Mouse (Mus musculus) C2C12 (cell line): ENCODE data around the gene Ubox5. TPM values are rescaled to one million over a fixed set of nuclear protein-coding genes. Genes with fewer than 3 reads are reported as not detected.

Source experiments
- H3K27me3 ChIP-seq: one replicate; pipeline ENCODE4 v1.6.1; 2011; ENCODE audit not compliant: control insufficient read depth, insufficient read depth, insufficient read length
- H3K36me3 ChIP-seq: one replicate; pipeline ENCODE4 v1.6.1; 2011; ENCODE audit not compliant: control insufficient read depth, insufficient read depth
- H3K4me3 ChIP-seq: one replicate; pipeline ENCODE4 v1.5.1; 2011; ENCODE audit warnings: mild to moderate bottlenecking, control low read depth; ENCODE audit not compliant: poor library complexity, insufficient read depth, severe bottlenecking
- H3K79me2 ChIP-seq: one replicate; pipeline ENCODE4 v1.6.1; 2011; ENCODE audit not compliant: control insufficient read depth, insufficient read depth
- H3K79me3 ChIP-seq: one replicate; pipeline ENCODE4 v1.6.1; 2011; ENCODE audit warnings: low read depth, control low read depth
- H3ac ChIP-seq: one replicate; pipeline ENCODE3; 2011; ENCODE audit warnings: low read depth; ENCODE audit not compliant: control insufficient read depth, insufficient read length
- CEBPB ChIP-seq: IDR thresholded peaks from one replicate; pipeline ENCODE4 v1.6.1; 2011; ENCODE audit warnings: low read depth, mild to moderate bottlenecking, control low read depth, moderate library complexity
- CTCF ChIP-seq: IDR thresholded peaks from one replicate; pipeline ENCODE4 v1.5.1; 2011; ENCODE audit not compliant: control insufficient read depth, insufficient read depth, insufficient read length
- FOSL1 ChIP-seq: IDR thresholded peaks from one replicate; pipeline ENCODE4 v1.8.0; 2011; ENCODE audit warnings: mild to moderate bottlenecking, low read length; ENCODE audit not compliant: poor library complexity, insufficient read depth, severe bottlenecking
- MAX ChIP-seq: IDR thresholded peaks from one replicate; pipeline ENCODE4 v1.6.1; 2011; ENCODE audit warnings: mild to moderate bottlenecking, control low read depth
- MYOD1 ChIP-seq: IDR thresholded peaks from one replicate; pipeline ENCODE4 v1.6.1; 2011; ENCODE audit warnings: low read depth; ENCODE audit not compliant: control insufficient read depth, insufficient read length
- MYOG ChIP-seq: IDR thresholded peaks from one replicate; pipeline ENCODE4 v1.6.1; 2011; ENCODE audit not compliant: control insufficient read depth, insufficient read length; ENCODE audit errors: extremely low read depth
- USF1 ChIP-seq: IDR thresholded peaks from one replicate; pipeline ENCODE4 v1.6.1; 2011; ENCODE audit warnings: low read depth, mild to moderate bottlenecking, control low read depth, moderate library complexity
- polyA plus RNA-seq: library from polyadenylated mRNA; unstranded; fragments of >200 nt; fragmentation: generic; extraction: Trizol; gene quantifications from one replicate; pipeline ENCODE4 v1.2.1, GENCODE M21; 2012; ENCODE audit warnings: missing spikeins

Gene Ubox5
- polyA plus RNA-seq, 1 experiment = 5.2 TPM

DNA sequence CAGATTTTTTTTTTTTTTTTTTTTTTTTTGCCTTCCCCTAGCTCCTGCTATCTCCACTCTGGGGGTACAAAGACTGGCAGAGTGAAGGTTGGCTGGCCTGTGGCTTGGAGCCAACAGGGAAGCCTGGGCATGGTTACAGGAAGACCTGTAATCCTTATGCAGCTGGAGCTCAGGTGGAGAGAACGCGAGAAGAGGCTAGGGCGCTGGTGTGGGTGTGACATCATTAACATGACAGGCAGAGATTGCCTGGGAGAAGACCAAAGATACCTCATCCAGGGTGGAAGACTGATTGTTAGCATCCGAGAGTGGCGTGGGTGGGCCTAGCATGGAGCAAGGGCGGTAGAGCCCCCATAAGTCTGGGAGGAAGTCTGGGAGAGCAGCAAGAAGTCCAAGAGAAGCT lies 9.4 kb upstream of the Ubox5 start:
- Histone ChIP-seq H3K79me2 (no peaks in the 10 kb centered on the region), H3K79me3 (no peaks in the 10 kb centered on the region), H3ac (no peak overlapping the region), H3K4me3 (no peak overlapping the region), H3K27me3 (no peaks in the 10 kb centered on the region), H3K36me3 (no peaks in the 10 kb centered on the region)
- TF ChIP-seq USF1 (no peak), CTCF (no peak), FOSL1 (no peak), MYOD1 (no peak), MYOG (no peak), MAX (no peak), CEBPB (no peak)

DNA sequence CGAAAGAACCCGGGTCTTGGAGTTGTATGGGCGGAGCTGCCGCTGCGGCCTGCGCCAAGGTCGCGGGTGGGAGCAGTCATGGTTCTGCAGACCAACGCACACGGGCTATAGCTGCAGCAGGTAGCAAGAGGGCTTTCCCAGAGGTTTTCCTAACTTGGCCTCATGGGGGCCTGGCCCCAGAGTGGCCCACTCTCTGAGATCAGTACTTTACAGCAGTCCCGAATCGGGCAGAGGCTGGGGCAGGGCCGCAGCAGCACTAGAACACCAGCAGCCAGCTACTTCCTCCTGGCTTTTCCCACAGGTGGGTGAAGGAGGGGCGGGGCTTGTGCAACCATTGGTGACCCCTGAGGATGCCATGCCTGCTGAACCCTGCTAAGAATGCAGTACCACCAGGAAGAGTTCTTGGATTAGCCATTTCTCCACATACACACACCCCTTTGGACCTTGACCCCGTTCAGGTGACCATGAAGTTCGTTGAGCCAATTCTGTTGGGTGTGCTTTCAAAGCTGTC lies 8.3 kb upstream of the Ubox5 start:
- Histone ChIP-seq H3ac (no peak overlapping the region), H3K27me3 (no peaks in the 10 kb centered on the region), H3K4me3 (no peak overlapping the region), H3K36me3 (no peaks in the 10 kb centered on the region), H3K79me3 (no peaks in the 10 kb centered on the region), H3K79me2 (no peaks in the 10 kb centered on the region)
- no peak for TF ChIP-seq CTCF

DNA sequence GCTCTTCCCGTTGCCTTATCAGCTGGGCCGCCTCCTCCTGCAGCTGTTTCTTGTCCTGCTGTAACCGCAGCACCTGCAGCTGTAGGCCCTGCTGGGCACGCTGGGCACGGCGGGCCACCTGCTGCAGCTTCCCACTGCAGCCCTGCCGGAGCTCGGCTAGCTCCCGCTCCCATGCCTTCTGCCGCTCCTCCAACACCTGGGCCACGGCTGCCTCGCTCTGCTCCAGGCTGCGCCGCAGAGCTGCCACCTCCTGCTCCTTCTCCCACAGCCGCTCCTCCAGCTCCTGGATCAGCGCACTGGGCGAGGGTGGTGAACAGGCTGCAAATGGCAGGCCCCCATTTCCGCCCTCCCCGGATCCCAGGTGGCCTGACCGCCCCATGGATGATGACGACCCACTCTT lies 6.0 kb upstream of the Ubox5 start:
- H3K27me3 ChIP-seq = no peaks in the 10 kb centered on the region
- H3K36me3 ChIP-seq = no peaks in the 10 kb centered on the region
- no peaks in the 10 kb centered on the region for H3K79me2 ChIP-seq
- no peak overlapping the region for H3ac ChIP-seq
- TF ChIP-seq MYOD1 (no peak), MAX (no peak), FOSL1 (no peak), MYOG (no peak), CTCF (no peak), USF1 (no peak), CEBPB (no peak)
- no peak overlapping the region for H3K4me3 ChIP-seq
- H3K79me3 ChIP-seq = no peaks in the 10 kb centered on the region

- Histone ChIP-seq H3K27me3 (no peaks in the 10 kb centered on the region), H3K79me3 (no peaks in the 10 kb centered on the region), H3ac (no peak overlapping the region), H3K4me3 (no peak overlapping the region), H3K36me3 (no peaks in the 10 kb centered on the region), H3K79me2 (peaks cover 4% of the 10 kb centered on the region)
- TF ChIP-seq MAX = no peak
- TF ChIP-seq FOSL1 = no peak
- no peak for TF ChIP-seq CTCF
- no peak for TF ChIP-seq MYOG
- no peak for TF ChIP-seq MYOD1
- TF ChIP-seq USF1 = no peak
- no peak for TF ChIP-seq CEBPB
Observed at GRCm38 (mm10) chr2:130634739-130635411, 5.0 kb upstream of the Ubox5 start.

DNA sequence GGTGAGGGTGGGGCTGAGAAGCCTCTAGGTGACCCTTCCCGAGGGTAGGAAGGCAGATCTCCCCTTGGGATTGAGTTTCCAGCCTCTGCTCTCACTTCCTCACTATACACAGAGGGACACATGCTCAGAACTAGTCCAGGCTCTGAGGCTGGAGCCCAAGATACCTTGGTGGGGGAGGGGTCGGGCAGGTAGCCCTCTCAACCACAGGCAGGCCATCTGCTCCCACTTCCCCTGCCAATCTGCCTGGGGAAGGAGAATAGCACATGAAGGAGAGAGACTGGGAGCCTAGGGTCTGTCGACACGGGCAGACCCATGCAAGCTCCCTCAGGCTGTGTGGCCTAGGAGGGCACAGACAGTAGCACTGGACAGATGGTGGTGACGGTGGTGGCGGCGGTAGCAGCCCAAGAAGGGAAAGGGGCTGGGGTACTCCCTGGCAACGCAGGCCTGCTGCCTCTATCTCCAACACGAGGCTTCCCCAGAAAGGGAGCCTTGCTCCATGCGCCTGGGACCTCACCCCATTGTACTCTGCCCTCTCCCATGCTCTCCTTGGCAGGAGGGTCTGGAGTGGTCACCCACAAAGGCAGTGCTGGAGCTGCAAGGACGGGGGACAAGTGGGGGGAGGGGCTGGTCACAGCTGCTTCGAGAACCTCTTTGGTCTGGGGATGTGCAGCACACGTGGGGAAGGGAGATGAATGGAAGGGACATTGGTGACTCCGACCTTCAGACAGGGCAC lies 4.3 kb upstream of the Ubox5 start:
- peaks cover 6% of the 10 kb centered on the region for H3K79me3 ChIP-seq
- TF ChIP-seq MYOG = no peak
- TF ChIP-seq CEBPB = no peak
- no peak for TF ChIP-seq CTCF
- no peak overlapping the region for H3K4me3 ChIP-seq
- peaks cover 11% of the 10 kb centered on the region for H3K79me2 ChIP-seq
- no peak overlapping the region for H3ac ChIP-seq
- no peaks in the 10 kb centered on the region for H3K36me3 ChIP-seq
- no peaks in the 10 kb centered on the region for H3K27me3 ChIP-seq

- Histone ChIP-seq H3ac (no peak overlapping the region), H3K27me3 (no peaks in the 10 kb centered on the region), H3K79me3 (peaks cover 16% of the 10 kb centered on the region), H3K79me2 (peaks cover 22% of the 10 kb centered on the region), H3K4me3 (no peak overlapping the region), H3K36me3 (no peaks in the 10 kb centered on the region)
- no peak for TF ChIP-seq MYOG
- no peak for TF ChIP-seq USF1
- no peak for TF ChIP-seq MAX
- no peak for TF ChIP-seq FOSL1
- TF ChIP-seq CTCF = no peak
- TF ChIP-seq CEBPB = no peak
- TF ChIP-seq MYOD1 = no peak
Observed at GRCm38 (mm10) chr2:130632887-130633675, 3.2 kb upstream of the Ubox5 start.
